Mouse (Mus musculus) adrenal gland, postnatal 4 days (tissue): Measurements from ENCODE around the gene Abhd5. TPM values are rescaled to one million over a fixed set of nuclear protein-coding genes. Genes with fewer than 3 reads are reported as not detected.

Experiments used
- DNase-seq, 2 experiments: peaks; one replicate each; pipeline ENCODE4 v3.0.0; 2021 to 2022; ENCODE audit warnings: low spot score in 2 of 2, mixed read lengths in 2 of 2
- total RNA-seq, 2 experiments: library from RNA; stranded (reverse); gene quantifications; 2 replicates each; pipeline ENCODE4 v1.2.3; 2021

Abhd5 gene
- total RNA-seq, 2 experiments from 2014 or later = 43.5 to 50.2 TPM

DNA sequence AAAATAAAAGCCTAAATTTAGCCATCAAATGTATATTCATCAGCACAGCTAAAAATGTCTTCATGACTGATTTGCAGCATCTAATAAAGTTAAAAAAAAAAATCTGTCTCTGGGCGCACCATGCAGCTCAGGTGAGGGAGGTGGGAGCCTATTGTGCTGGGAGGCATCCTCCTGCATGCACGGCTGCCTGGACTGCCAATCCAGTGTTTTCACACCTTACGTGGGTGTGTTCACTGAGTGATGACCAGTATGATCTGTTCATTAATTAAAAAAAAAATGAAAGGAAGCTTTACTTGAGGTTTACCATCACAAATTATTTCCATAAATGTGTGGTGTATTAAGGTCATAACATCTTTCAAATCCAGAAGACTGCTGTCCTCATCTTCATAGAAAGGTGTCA is 6.1 kb upstream of the Abhd5 start:
- DNase-seq = no peak

DNA sequence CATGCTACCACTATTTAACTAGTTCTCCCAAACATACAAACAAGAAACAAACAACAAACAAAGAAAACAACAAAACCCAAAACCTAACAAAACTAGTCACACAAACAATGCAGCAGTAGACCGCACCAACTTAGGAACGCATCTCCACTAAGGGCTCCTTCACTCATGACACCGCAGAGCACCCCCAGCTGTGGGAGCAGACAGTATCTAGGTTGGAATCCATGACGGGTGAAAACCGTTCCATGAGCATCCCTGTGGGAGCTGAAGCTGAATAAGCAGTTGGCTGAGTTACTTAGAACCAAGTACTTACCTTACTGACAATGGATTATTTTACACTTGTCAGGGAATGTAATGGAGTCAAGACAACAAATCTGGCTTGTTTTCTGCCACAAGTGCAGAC is 5.3 kb upstream of the Abhd5 start:
- no peak for DNase-seq

DNA sequence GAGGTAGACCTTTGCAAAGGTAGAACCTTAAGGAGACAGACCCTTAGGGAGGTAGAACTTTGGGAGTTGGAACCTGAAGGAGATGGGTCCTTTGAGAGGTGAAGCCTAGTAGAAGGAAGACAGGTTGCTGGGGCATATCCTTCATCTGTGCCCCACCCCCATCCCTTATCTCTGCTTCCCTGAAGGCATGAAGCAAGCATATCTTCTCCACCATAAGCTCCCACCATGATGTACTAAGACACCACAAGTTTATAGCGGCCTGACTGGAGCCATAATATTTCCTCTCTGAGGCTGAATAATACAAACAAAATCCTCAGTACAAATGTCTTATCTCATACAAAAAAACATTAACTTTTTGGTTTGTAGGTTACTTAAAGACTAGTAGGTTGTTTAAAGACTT is 3.5 kb upstream of the Abhd5 start:
- DNase-seq = no peak

- no peak for DNase-seq
Measured at GRCm38 (mm10) chr9:122349286-122349685, 2.1 kb upstream of the Abhd5 start.

DNA sequence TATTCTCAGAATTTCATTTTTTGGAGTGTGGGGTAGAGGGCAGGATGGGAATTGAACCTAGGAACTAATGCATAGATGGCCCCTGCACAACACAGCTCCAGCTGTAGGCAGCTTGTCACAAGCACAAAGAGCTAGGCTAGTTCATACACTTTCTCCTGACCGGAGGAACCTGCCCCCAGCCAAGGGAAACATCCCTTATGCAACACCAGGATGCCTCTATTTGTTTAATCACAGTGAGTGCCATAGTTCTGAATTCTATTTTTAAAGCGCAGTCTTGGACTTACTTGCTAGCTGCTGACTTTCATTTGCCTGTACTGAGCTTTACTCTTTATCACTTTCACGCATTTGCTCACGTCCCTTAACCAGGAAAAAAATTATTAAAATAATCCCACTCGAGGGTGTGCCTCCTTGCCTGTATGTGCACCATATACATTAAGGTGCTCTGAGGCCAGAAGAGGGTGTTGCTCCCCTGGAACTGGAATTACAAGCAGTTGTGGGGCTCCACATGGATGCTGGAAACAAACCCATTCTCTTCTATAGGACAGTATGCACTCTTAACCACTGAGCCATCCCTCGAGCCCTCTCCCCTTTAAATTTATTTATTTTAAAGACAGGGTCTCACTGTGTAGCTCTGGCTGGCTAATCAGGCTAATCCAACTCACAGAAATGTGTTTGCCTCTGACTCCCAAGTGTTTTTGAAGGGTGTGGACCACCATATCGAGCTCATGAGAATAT is 845 bp upstream of the Abhd5 start:
- DNase-seq = no peak

GRCm38 (mm10) chr9:122352025-122352392 is 601 bp downstream of the Abhd5 start:
- DNase-seq = no peak

DNA sequence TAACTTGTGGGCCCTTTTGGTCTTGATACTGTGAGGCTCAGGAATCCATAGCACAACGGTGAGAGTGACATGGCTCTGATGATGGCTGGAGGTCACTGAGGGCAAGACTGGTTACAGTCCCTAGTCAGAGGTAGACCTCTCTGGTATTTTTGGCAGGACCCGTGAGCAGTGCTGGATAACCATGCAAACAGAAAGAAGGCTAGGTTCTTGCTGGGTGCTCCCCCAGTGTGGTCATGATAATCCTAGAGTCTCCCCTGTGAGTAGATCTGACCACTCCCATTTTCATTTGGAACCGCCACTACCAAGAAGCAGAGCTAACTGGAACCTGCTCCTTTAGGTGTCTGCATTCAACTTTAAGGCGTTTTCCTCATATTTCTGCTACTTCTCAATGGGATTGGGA is 1.5 kb downstream of the Abhd5 start:
- no peak for DNase-seq

- DNase-seq = no peak
Measured at GRCm38 (mm10) chr9:122354240-122354639, 2.8 kb downstream of the Abhd5 start.

DNA sequence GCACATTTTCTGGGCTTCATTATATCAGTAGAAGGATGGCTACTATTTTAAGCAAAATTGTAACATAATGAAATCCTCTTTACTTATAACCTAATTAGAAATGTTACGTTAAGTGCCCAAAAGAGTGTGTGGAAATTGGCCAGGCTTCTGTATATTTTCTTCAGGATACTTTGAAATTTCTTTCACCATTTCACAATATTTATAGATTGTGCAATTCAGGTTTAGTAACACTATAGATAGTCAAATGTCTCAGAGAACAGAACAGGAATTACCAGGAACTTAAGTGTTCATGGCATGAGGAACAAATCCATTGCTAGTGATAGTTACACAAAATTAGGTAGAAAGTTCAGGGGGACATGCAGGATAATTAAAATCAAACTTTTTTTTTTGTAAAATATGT is 5.7 kb downstream of the Abhd5 start:
- no peak for DNase-seq

DNA sequence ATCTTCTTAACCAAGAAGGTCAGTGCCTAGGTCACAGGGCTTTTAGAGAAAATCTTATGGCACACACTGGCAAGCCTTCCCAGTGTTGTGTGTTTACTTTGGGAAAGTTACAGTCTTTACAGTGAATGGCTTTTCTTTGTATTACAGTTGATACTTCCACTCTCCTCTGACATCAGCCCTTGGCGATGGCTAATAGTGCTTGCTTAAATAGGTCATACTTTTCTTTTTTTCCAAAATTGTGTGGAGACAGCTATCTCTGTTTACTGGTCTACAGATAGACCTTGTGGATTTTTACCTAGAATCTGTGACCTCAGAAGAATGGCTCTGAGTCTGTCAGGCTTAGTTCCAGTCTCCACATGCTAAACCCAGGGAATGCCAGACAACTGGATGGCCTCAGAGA is 6.2 kb downstream of the Abhd5 start:
- no peak for DNase-seq

DNA sequence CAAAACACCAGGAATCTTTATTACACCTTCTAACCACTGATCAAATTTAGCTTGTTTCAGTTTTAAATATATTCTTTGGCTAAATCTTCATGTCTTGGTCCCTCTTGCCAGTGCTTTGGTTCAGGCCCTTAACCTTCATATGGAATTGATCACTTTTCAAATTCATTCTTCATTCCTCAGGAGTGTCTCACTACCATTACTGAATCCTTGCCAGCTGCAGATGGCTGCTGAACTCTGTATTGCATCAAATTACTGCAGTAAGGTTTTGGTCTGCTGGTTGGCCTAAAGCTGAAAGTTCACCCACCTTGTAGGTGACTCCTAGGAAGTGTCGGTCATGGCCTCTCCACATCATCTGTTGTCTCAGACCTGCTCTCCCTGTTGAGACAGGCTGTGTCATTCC is 12.8 kb downstream of the Abhd5 start:
- DNase-seq = no peak

DNA sequence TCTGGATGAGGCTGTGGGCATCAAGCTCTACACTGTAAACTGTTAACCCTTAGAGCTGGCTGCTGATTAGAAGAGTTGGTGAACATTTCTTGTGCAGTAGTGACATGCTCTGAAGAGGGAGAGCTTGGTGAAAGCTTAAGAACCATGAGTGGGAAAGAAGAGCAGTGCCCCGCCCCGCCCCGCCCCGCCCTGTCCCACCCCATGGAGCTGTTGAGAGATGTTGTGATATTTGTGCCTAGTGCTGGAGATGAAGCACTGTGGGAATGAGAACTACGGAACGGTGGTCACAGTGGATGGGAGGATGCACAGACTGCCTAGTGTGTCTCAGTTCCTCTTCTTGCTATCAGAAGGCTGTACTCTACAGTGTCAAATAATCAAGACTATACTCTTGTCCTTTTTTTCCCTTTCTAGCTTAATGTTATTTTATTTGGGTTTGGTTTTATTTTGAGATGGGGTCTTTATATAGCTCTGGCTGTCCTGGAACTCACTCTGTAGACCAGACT is 18.9 kb downstream of the Abhd5 start:
- no peak for DNase-seq

DNA sequence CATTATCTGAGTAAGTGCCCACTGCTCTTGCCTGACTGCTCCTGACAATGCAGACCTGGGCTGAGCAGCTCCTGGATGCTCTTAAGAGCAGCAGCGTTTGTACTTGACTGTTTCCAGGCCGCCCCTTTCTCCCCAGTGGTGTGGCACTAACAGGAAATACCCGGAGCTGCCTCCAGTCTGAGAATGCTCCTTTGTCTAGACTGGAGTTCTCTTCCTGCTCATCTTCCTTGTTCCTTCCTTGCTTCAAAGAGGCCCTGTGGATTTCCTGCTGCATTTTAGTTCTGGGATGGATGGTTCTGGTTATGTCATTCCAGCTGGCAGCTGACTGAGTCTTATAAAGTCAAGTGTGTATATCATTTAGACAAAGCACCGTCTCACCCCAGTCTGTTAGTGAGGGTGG is 21.1 kb downstream of the Abhd5 start:
- DNase-seq = no peak

DNA sequence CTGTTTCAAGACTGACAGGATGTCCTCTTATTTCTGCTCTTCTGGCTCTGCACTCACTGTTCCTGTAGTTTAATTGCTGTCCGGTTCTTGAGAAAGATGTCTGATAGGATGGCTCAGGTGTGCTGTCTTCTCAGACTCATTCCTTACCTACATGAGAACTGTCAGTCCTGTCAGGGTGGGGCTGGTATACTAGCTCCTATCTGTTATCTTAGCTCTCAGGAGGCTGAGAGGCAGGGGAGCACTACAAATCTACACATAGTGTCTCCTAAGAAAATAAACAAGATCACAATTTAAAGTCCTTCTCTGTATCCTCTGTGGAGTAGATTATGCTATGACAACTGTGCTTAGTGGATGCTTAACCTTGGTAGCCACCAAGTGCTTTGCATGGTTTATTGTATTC is 21.6 kb downstream of the Abhd5 start:
- no peak for DNase-seq

DNA sequence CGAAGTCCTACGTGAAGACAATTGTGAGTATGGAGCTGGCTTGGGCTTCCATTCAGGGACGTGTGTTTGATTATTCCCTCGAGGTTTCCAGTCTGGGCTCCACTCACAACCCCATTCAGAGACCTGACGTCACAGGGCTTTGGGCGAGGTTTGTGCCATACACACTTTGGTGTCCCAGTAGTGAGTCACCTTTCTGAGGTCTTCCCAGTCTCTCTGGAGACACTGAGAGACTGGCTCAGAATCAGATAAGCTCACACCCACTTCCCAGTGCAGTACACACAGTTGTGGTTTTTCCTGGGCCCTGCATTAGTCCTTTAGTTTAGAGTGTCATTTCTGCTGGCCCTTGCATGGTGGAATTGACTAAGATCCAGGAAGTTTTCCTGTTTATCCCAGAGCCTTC is 27.6 kb downstream of the Abhd5 start:
- DNase-seq = no peak

GRCm38 (mm10) chr9:122380959-122381358 is 29.6 kb downstream of the Abhd5 start:
- DNase-seq = no peak

GRCm38 (mm10) chr9:122382006-122382405 is 30.6 kb downstream of the Abhd5 start:
- no peak for DNase-seq

DNA sequence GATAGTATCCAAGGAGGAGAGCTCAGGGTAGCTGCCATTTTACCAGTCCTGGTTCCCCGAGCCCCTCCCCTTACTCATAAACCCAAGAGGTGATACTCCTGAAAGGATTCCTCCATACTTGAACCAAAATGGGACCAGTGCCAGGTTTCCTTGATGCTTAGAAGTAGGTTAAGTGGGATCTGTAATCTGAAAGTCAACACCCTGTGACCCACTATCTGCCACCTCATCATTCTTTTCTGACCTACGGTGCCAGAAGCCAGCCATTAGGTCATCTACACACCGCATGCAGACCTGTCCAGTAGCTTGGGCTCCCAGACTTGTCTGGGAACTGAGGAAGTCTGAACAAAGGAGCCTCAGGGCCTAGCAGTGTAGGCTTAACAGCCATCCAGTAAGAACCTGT is 34.6 kb downstream of the Abhd5 start:
- DNase-seq = no peak

DNA sequence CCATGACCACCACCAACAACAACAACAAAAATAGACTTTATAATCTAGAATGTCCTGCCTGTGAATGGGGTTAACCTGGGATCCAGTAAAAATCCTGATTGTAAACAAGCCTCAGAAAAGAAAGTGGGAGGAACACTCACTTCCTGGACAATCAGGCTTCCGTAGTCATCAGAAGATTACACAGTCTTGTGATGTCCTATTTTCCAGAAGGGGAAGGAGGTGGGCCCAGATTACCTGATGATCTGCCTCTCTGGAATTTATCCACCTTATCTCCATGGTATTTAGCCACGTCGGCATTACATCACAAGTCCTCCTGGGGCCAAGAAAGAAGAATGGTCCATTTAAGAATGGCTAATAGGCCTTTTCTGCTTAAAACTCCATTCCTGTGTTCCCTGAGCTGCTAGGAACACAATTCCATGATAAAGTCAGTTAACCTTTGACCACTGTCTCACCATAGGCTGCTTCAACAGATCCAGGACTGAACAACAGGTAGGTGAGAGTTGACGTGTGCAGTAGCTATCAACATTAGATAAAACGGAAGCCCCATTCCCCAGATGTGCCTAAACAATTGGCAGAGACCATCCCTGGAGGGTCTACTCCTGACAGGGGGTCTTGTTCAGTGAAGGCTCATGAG is 38.0 kb downstream of the Abhd5 start:
- no peak for DNase-seq

DNA sequence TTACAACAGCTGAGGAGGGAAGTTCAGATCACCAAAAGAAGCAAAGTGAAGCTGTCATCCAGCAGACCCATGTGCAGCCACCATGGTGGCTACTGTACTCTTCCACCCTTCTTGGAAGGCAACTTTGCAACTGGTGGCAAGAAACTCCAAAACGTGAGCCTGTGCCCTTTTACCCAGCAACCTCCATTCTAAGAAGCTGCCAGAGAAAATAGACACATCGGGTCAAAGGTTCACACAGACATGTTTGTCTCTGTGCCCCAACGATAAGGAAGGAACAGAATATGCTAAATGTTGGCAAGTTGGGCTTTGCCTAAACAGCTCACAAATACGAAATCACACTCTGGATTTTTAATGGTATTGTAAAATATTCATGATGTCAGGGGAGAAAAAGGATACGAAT is 44.4 kb downstream of the Abhd5 start:
- DNase-seq = no peak

- no peak for DNase-seq
Measured at GRCm38 (mm10) chr9:122397156-122397555, 45.7 kb downstream of the Abhd5 start.

DNA sequence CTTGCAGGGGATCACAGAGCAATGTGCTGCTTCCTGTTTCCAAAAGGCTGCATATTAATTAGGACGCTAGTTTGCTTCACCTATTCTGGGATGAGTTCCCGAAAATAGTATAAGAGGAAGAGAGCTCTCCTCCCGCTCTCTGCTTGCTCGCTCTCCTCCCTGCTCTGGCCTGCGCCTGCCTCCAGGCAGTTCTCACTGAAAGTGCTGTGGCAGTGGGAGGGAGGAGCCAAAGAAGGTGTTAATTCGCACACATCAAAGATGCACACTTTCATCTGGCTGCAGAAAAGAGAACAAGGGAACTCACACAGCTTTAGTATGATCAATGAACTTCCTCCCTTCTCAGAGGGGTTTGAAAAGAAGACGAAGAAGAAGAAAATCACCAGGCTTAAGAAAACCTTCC is 47.3 kb downstream of the Abhd5 start:
- no peak for DNase-seq

- DNase-seq = no peak
Measured at GRCm38 (mm10) chr9:122401239-122401638, 49.8 kb downstream of the Abhd5 start.
